Comparison of ENCODE assay signal across 20 mouse cellular contexts in the genomic region with DNA sequence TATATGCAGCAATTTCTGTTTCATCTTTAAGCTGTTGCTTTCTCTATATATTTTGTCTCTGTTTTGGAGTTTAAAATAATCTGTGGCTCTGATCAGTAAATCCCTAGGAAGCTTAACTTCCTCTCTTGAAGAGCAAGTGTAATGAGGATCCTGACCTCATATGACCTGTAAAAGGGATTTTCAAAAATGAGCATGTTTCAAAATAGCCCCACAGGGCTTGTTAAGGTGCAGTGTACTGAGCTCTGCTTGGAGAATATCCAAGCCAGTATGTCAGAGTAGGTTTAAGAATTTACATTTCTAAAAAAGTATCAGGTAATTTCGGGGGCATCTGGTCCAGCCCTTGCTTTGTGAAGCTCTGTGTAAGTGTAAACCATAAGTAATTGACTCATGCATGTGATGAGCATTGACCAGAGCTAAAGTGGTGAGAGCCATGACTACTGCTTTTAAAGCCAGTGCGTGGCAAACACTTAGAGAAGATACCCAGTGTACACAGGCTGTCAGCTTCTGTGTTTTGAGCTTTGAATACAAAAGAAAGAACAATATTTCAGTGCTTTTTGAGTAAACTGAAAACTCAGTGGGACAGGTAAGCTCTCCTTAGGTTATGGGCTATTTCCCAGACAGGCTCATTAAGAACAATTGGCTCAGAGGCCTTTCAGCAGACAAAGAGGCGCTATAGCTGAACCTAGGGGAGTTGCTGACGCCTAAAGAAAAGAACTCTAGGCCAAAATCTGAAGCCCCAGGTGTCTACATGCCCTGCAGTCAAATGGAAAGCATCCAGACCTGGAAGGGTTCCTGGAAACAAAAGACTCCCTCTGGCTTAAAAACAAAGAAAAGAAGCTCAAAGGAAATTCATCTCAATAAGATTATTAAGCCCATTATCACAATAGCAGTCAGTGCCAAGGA.
DNase-seq lines count a peak whose midpoint lies in the region; ATAC-seq lines count a peak whose summit lies in the region.
"Had no signal": no experiment of that assay in that cellular context is flagged by ENCODE, and none has a peak within 500 bp of the region (broad histone marks: within the 10 kb centered on the region; RNA-seq: fewer than 3 reads in every experiment).

No protein-coding gene starts in this region.

- 15% methylated on average over 4 of the region's 4 CpGs for WGBS in hindbrain, embryonic 16.5 days
- WGBS in hindbrain, embryonic 12.5 days, result 33% methylated on average over 4 of the region's 4 CpGs
- WGBS in midbrain, embryonic 15.5 days, result 15% methylated on average over 4 of the region's 4 CpGs

- no peaks in the 10 kb centered on the region for H3K4me1 ChIP-seq in hindbrain, embryonic 16.5 days (ENCODE audit: control insufficient read depth, insufficient read depth, low read depth, low read length)
- no peaks in the 10 kb centered on the region for H3K4me1 ChIP-seq in hindbrain, embryonic 12.5 days
- H3K4me1 ChIP-seq in midbrain, embryonic 15.5 days, result peaks cover 9% of the 10 kb centered on the region; the same call in 1 of the 2 replicates
- H3K4me1 ChIP-seq: neural tube, embryonic 12.5 days had no signal

- H3K27me3 ChIP-seq in hindbrain, embryonic 16.5 days (replicated peaks; ENCODE audit: control insufficient read depth, insufficient read depth, low read length), result no peaks in the 10 kb centered on the region
- H3K27me3 ChIP-seq in hindbrain, embryonic 12.5 days, result no peaks in the 10 kb centered on the region
- H3K27me3 ChIP-seq in midbrain, embryonic 15.5 days (replicated peaks), result no peaks in the 10 kb centered on the region
- H3K27me3 ChIP-seq: neural tube, embryonic 12.5 days had no signal

- no peak overlapping the region for H3K4me3 ChIP-seq in hindbrain, embryonic 16.5 days (ENCODE audit: low read length)
- H3K4me3 ChIP-seq in hindbrain, embryonic 12.5 days, result no peak overlapping the region
- H3K4me3 ChIP-seq in midbrain, embryonic 15.5 days, result no peak overlapping the region
- H3K4me3 ChIP-seq: heart, adult 2 months; neural tube, embryonic 12.5 days had no signal

- H3K9me3 ChIP-seq in hindbrain, embryonic 16.5 days (ENCODE audit: control insufficient read depth, low read length), result no peaks in the 10 kb centered on the region
- H3K9me3 ChIP-seq in hindbrain, embryonic 12.5 days (replicated peaks), result no peaks in the 10 kb centered on the region
- no peaks in the 10 kb centered on the region for H3K9me3 ChIP-seq in midbrain, embryonic 15.5 days
- H3K9me3 ChIP-seq: neural tube, embryonic 12.5 days had no signal

- no peak overlapping the region for H3K4me2 ChIP-seq in hindbrain, embryonic 16.5 days (ENCODE audit: low read length)
- H3K4me2 ChIP-seq in hindbrain, embryonic 12.5 days (replicated peaks), result no peak overlapping the region
- H3K4me2 ChIP-seq in midbrain, embryonic 15.5 days, result no peak overlapping the region
- H3K4me2 ChIP-seq: liver, embryonic 11.5 days; lung, embryonic 14.5 days; neural tube, embryonic 12.5 days had no signal

- no peak overlapping the region for H3K27ac ChIP-seq in hindbrain, embryonic 16.5 days (ENCODE audit: low read depth, low read length)
- H3K27ac ChIP-seq in hindbrain, embryonic 12.5 days, result no peak overlapping the region
- peak overlapping the region; percentile 38; the same call in 1 of the 2 replicates for H3K27ac ChIP-seq in midbrain, embryonic 15.5 days
- H3K27ac ChIP-seq: heart, adult 2 months; neural tube, embryonic 12.5 days had no signal

- peak; percentile 54; the same call in 1 of the 2 replicates for ATAC-seq in hindbrain, embryonic 16.5 days
- ATAC-seq in hindbrain, embryonic 12.5 days (ENCODE audit: low FRiP score), result no peak
- peak; percentile 71 for ATAC-seq in midbrain, embryonic 15.5 days (replicated peaks)

- H3K36me3 ChIP-seq in hindbrain, embryonic 16.5 days (ENCODE audit: control insufficient read depth, insufficient read depth, low read length), result no peaks in the 10 kb centered on the region
- H3K36me3 ChIP-seq in hindbrain, embryonic 12.5 days, result no peaks in the 10 kb centered on the region
- H3K36me3 ChIP-seq in midbrain, embryonic 15.5 days (replicated peaks), result no peaks in the 10 kb centered on the region
- H3K36me3 ChIP-seq: neural tube, embryonic 12.5 days had no signal

- peak; percentile 12 for DNase-seq in Muller cell, postnatal 12 days (ENCODE audit: inconsistent ontology term)
- peak; percentile 20 for DNase-seq in brain, adult 2 months (ENCODE audit: low read depth, low spot score)
- no peak for DNase-seq in layer of hippocampus, adult 9-10 months (ENCODE audit: low spot score)
- DNase-seq in left cerebral cortex, adult 11 months (ENCODE audit: low spot score), result no peak
- DNase-seq: adrenal gland, postnatal 14 days; cerebellum, adult 9-11 months; embryo, embryonic 11 days; gastrocnemius, postnatal 10 days; heart, adult 2 months; kidney, adult 8-10 months; kidney, postnatal 25 days; lung, embryonic 14.5 days; lung, postnatal 4 days; right cerebral cortex, postnatal 4 days; thymus, postnatal 25 days had no signal

- H3K9ac ChIP-seq in hindbrain, embryonic 16.5 days (ENCODE audit: low read depth, low read length), result no peak overlapping the region
- H3K9ac ChIP-seq in hindbrain, embryonic 12.5 days, result no peak overlapping the region
- H3K9ac ChIP-seq in midbrain, embryonic 15.5 days, result no peak overlapping the region
- H3K9ac ChIP-seq: lung, embryonic 14.5 days; neural tube, embryonic 12.5 days had no signal

Comparison
In these comparisons a context has a peak if more than half of its experiments do, and no peak if none do; other contexts are left out.
1. DNase-seq: peak in Muller cell, postnatal 12 days (single experiment) and brain, adult 2 months (single experiment); none in layer of hippocampus, adult 9-10 months (single experiment) and left cerebral cortex, adult 11 months (single experiment).